Mouse (Mus musculus) activated CD4-positive, CD25-positive, alpha-beta regulatory T cell, adult 4 months (primary cell): ENCODE data around the gene Zfp507. TPM values are rescaled to one million over a fixed set of nuclear protein-coding genes. Genes with fewer than 3 reads are reported as not detected.

ENCODE experiments used
- ATAC-seq: one replicate; pipeline ENCODE4 v1.8.0; 2017
- polyA plus RNA-seq, 2 experiments: library from polyadenylated mRNA; unstranded; fragments of 100-300 nt; shearing (Covaris generic); gene quantifications; one replicate each; pipeline ENCODE4 v1.2.1; 2017

Gene Zfp507
- polyA plus RNA-seq, 2 experiments from 2014 or later = 4.6 to 6.8 TPM

DNA sequence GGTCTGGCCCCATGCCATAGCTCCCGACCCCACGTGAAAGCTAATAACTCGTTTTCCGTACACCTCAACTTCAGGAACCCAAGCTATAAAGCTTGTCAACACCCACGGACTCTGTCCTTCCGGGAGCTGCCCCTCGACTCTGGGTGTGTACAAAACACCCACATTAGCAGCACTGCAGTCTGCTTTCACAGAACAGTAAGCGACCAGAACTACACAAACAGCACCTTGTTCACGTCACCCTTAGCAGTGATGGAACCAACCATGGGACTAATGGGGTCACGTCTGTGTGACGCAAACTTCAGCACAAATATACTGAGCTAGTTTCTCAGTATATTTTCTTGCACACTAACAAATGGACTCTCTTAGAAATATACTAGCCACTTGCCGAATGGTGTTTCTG is 28.7 kb downstream of the Zfp507 start:
- ATAC-seq = peak; percentile 29

GRCm38 (mm10) chr7:35772347-35772746 is 30.5 kb downstream of the Zfp507 start:
- no peak for ATAC-seq

- ATAC-seq = no peak
These were observed 31.7 kb downstream of the Zfp507 start for GRCm38 (mm10) chr7:35771106-35771505.

DNA sequence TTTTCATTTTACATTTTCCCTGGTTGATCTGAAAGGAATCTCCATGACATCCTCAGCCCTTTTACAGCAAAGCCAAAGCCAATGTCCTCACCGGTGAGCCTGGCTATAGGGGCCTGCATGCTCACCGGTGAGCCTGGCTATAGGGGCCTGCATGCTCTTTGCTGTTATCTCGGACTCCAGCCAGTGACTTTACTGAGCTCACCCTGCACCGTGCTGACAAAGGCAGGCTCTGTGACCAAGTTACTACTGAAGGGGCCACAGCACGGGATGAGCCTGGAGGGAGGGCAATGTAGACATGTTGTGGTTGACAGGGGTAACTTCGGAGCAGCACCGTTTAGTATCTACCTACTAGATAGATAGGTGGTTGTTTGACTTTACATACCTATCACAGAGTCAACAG is 32.7 kb downstream of the Zfp507 start:
- ATAC-seq = no peak

DNA sequence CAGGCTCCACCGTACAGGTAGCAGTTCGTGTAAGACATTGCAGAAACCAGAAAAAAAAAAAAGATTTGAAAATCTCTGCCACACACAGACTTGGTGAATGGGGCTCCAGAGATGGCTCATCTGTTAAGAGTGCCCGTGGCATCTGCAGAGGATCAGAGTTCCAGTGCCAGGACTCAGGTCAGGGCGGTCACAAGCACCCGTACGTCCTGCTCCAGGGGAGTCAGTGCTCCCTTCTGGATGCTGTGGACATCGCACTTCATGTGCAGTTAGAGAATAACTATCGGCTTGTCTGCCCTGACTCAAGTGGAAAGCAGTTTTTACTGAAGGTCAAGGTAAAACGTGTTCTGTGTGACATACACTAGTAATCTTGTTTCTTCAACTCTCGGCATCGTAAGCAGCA is 38.3 kb downstream of the Zfp507 start:
- ATAC-seq = no peak

- ATAC-seq = no peak
These were observed 41.0 kb downstream of the Zfp507 start for GRCm38 (mm10) chr7:35761801-35762200.

DNA sequence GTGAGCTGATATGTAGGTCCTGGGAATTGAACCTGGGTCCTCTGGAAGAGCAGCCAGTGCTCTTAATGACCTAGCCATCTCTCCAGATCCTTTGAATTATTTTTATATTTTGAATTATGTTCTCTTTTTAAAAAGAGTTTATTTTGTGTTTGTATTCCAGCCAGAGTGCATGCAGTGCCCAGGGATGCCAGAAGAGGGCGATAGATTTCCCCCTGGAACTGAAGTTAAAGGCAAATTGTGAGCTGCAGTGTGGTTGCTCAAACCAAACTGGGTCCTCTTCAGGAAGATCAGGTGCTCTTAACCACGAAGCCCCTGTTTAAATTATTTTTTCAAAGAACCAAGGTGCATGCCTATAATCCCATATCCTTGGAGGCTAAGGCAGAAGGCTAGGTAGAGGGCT is 43.2 kb downstream of the Zfp507 start:
- ATAC-seq = no peak

GRCm38 (mm10) chr7:35756510-35757440 is 46.0 kb downstream of the Zfp507 start:
- no peak for ATAC-seq

DNA sequence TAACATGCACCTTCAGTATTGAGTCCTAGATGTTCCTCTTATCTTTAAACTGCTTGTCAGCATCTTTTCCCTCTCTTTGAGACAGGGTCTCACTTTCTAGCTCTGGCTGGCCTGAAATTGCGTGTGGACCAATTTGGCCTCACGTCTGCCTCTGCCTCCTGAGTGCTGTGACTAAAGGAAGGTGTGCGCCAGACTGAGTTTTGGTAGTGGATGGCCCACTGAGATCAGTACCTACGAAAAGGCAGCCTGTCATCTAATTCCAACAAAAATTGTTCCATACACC is 48.0 kb downstream of the Zfp507 start:
- no peak for ATAC-seq

DNA sequence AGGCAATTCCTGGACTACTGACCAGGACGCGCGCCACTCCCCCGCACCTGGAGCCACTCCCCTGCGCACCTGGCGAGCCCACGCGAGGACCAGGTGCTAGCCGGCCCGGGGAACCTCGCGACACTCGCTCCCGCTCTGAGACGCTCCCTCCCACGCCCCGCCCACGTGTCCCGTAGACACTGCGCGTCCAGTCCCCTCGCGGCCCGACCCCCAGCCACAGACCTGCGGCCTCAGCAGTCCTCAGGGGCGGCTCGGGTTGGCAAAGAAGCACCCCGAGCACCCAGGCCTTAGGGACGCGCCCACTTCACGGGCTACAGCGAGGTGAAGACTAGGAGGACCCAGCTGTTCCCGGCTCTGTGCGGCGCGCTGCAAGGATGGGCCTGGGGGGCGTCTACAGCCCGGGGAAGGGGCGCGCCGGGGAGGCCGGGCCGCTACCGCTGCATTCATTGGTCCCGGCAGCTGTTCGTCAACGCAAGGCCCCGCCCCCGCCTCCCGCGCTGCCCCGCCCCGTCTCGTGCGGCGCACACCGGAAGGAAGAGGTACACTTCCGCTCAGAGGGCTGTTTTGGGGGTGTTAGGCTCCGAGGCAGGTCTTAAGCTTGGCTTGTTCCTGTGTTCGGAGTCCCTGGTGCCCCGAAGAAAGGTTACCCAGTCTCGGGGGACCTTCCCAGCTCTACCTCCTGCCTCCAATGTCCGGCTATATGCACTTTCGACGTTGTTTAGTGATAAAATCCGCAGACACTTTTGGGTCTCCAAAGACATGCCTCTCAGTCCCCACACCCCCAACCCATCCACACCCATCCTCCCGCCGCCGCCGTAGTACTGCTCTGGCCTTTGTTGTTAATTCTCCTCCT is 48.5 kb downstream of the Zfp507 start, which contains the start of gene Dpy19l3:
Gene Dpy19l3 (minus strand): TSS at position 422 of the 853 bp plus-strand sequence.
- ATAC-seq = peak; percentile 91

- ATAC-seq = no peak
These were observed 49.3 kb downstream of the Zfp507 start for GRCm38 (mm10) chr7:35753319-35754032.

DNA sequence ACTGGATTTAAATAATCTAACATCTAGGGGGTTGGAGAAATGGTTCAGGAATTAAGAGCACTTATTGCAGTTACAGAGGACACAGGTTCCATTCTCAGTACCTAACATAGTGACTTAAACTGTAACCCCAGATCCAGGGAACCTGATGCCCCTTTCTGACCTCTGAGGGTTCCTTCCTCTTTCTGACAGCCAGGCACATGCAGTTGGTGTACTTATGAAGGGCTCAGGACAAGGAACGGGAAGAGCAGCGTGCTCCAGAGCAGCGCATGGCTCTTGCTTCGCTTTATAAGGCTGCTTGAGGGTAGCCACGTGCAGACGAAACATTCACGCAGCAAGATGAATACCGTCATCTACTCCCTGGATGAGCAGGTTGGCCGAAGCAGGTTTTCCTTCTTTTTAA is 51.9 kb downstream of the Zfp507 start:
- no peak for ATAC-seq

GRCm38 (mm10) chr7:35747397-35747964 is 55.3 kb downstream of the Zfp507 start:
- no peak for ATAC-seq

DNA sequence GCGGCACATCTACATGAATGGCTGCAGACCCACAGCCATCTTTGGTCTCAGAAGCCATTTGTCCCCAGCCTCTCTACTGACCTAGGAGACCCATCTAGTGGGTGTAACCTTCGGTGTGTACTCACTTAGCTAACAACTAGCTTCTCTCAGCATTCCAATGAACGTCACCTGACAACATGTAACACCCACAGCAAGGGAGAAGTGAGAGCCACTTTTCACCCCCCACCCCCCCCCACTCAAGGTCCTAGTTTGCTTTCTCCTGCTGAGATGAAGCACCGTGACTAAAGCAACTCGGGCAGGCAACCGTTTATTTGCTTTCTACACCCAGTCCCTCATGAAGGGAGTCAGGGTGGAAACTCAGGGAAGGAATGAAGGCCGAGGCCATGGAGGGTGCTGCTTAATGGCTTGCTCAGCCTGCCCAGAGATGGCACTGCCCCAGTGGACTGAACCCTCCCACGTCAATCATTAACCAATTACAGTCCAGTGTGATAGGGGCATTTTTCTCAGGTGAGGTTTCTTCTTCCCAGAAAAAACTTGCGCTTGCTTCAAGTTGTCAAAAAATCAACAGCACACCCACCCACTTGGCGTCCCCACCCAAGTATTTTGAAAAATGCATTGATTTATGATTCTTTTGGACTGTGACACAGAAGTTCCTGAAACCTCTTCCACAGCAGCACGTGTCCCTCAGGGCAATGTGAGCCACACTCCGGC is 56.0 kb downstream of the Zfp507 start:
- ATAC-seq = no peak

DNA sequence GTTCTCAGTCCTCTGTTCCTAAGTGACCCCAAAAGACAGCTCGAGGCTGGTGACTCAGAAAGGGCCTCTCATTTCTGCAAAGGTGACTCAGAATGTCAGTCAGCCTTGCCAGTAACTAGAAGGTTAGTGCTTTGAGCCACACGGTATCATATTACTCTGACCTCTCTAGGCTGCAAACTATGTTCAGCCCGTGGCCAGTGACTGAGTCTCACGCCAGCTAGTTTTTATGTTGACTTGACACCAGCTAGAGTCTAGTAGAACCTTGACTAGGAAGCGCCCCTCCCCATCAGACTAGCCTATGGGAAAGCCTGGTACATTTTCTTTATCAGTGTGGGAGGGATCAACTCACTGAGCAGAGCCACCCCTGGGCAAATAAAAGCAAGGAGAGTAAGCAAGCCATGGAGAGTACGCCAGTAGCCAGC is 57.5 kb downstream of the Zfp507 start:
- no peak for ATAC-seq

DNA sequence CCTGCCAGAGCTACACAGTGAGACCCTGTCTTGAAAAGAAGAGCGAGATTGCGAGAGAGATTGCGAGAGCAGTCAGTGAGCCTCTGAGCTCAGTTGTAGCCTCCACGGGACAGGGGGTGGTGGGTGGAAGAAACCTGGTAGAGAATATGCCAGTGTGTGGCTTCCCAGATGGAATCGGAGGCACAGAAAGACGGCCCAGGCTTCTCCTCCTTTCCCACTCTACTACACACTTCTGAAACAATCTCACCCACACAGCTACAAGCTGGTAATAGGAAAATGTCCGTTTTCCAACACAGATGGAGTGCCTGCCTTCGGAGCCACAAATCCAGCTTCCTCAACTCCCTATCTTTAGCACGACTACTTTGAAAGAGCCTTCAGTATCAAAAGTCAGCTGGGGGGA is 58.0 kb downstream of the Zfp507 start:
- no peak for ATAC-seq

DNA sequence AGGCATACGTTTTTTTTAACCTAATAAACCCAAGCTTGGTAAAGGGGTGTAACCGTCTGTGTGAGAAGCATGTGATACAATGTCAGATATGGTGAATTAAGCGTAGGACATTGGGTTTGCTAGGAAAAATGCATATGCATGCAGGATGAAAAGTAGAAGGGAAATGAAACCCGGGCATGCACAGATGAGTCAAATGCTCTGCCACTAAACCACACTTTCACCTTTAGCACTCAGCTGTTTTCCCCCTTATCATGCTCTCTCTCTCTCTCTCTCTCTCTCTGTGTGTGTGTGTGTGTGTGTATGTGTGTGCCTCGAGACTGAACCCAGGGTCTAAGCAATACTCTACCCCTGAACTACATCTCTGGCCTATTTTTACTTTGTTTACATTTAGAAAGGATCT is 60.5 kb downstream of the Zfp507 start:
- no peak for ATAC-seq

- ATAC-seq = no peak
These were observed 60.9 kb downstream of the Zfp507 start for GRCm38 (mm10) chr7:35741858-35742257.

- no peak for ATAC-seq
These were observed 62.1 kb downstream of the Zfp507 start for GRCm38 (mm10) chr7:35740489-35741230.

DNA sequence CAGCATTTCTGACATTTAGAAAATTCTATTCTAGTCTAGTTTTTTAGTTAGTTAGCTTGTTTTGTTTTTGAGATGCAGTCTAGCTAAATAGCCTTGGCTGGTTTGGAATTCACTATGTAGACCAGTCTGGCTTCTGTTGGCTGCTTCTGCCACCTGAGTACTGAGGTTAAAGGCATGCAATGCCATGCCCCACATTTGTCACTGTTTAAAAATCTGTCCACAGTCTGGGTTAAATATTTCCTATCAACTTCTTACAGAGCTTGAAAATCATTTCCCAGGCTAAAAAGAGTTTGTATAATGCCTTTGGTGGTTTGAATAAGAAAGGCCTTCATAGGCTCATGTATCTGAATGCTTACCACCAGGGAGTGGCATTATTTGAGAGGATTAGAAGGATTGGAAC is 63.9 kb downstream of the Zfp507 start:
- no peak for ATAC-seq
